19 mouse cellular contexts compared by ENCODE assay signal in genomic region chr5:49201164-49201756, GRCm38 (mm10).
DNase-seq lines count a peak whose midpoint lies in the region; ATAC-seq and TF ChIP-seq lines count a peak whose summit lies in the region.
"Had no signal": no experiment of that assay in that cellular context is flagged by ENCODE, and none has a peak within 500 bp of the region (broad histone marks: within the 10 kb centered on the region; RNA-seq: fewer than 3 reads in every experiment).

No protein-coding gene starts in this region.

- no peak overlapping the region for H3K4me3 ChIP-seq in midbrain, embryonic 11.5 days (ENCODE audit: low read depth, low read length)
- H3K4me3 ChIP-seq in midbrain, embryonic 16.5 days (ENCODE audit: low read depth, low read length), result no peak overlapping the region
- H3K4me3 ChIP-seq in liver, postnatal 0 days (ENCODE audit: low read depth, low read length), result no peak overlapping the region
- H3K4me3 ChIP-seq: embryonic facial prominence, embryonic 12.5 days; hindbrain, embryonic 12.5 days; intestine, embryonic 15.5 days; limb, embryonic 10.5 days; neural tube, embryonic 12.5 days had no signal

- no peak for DNase-seq in frontal cortex, postnatal 14 days (ENCODE audit: low spot score in 2 of 2)
- peak; percentile 83 for DNase-seq in midbrain, embryonic 11.5 days (ENCODE audit: low spot score, missing footprints)
- DNase-seq in brain, adult 2 months (ENCODE audit: low read depth, low spot score), result peak; percentile 74
- DNase-seq in layer of hippocampus, adult 8-10 months (ENCODE audit: low spot score in 2 of 2), result peak; percentile 13 to 15
- DNase-seq in liver, postnatal 0 days, result no peak
- DNase-seq: cerebellum, postnatal 25 days; gastrocnemius, postnatal 14 days; lung, embryonic 14.5 days; right cerebral cortex, postnatal 4 days; thymus, postnatal 36 days had no signal

- H3K9ac ChIP-seq in midbrain, embryonic 11.5 days (ENCODE audit: low read length), result no peak overlapping the region
- H3K9ac ChIP-seq in midbrain, embryonic 16.5 days (ENCODE audit: low read depth, low read length), result no peak overlapping the region
- H3K9ac ChIP-seq in liver, postnatal 0 days (replicated peaks), result no peak overlapping the region
- H3K9ac ChIP-seq: embryonic facial prominence, embryonic 12.5 days; hindbrain, embryonic 12.5 days; intestine, embryonic 15.5 days; lung, embryonic 14.5 days; neural tube, embryonic 12.5 days had no signal

- H3K9me3 ChIP-seq in midbrain, embryonic 11.5 days (ENCODE audit: control insufficient read depth, low read length), result no peaks in the 10 kb centered on the region
- no peaks in the 10 kb centered on the region for H3K9me3 ChIP-seq in midbrain, embryonic 16.5 days (replicated peaks; ENCODE audit: control insufficient read depth, low read length, poor library complexity, severe bottlenecking)
- no peaks in the 10 kb centered on the region for H3K9me3 ChIP-seq in liver, postnatal 0 days (ENCODE audit: low read length)
- H3K9me3 ChIP-seq: embryonic facial prominence, embryonic 12.5 days; hindbrain, embryonic 12.5 days; intestine, embryonic 15.5 days; limb, embryonic 10.5 days; neural tube, embryonic 12.5 days had no signal

- WGBS in midbrain, embryonic 11.5 days, result 38% methylated on average over 4 of the region's 4 CpGs
- WGBS in midbrain, embryonic 16.5 days, result 33% methylated on average over 4 of the region's 4 CpGs
- 60% methylated on average over 4 of the region's 4 CpGs for WGBS in liver, postnatal 0 days (ENCODE audit: insufficient replicate concordance)

- H3K27me3 ChIP-seq in midbrain, embryonic 11.5 days (ENCODE audit: control insufficient read depth, insufficient read depth, low read length), result no peaks in the 10 kb centered on the region
- H3K27me3 ChIP-seq in midbrain, embryonic 16.5 days (ENCODE audit: control insufficient read depth, insufficient read depth, low read depth, low read length), result no peaks in the 10 kb centered on the region
- H3K27me3 ChIP-seq in liver, postnatal 0 days (ENCODE audit: insufficient read depth, low read length), result no peaks in the 10 kb centered on the region
- H3K27me3 ChIP-seq: embryonic facial prominence, embryonic 12.5 days; hindbrain, embryonic 12.5 days; intestine, embryonic 15.5 days; neural tube, embryonic 12.5 days had no signal

- no peaks in the 10 kb centered on the region for H3K36me3 ChIP-seq in midbrain, embryonic 11.5 days (ENCODE audit: control insufficient read depth, insufficient read depth, low read length)
- no peaks in the 10 kb centered on the region for H3K36me3 ChIP-seq in midbrain, embryonic 16.5 days (ENCODE audit: control insufficient read depth, insufficient read depth, low read length)
- H3K36me3 ChIP-seq in liver, postnatal 0 days (replicated peaks; ENCODE audit: insufficient read depth, low read length), result no peaks in the 10 kb centered on the region
- H3K36me3 ChIP-seq: embryonic facial prominence, embryonic 12.5 days; hindbrain, embryonic 12.5 days; intestine, embryonic 15.5 days; limb, embryonic 10.5 days; neural tube, embryonic 12.5 days had no signal

- no peak for TF ChIP-seq EP300 in liver, postnatal 0 days (IDR thresholded peaks at IDR 0.05; ENCODE audit: low read depth)

- H3K27ac ChIP-seq in midbrain, embryonic 11.5 days (ENCODE audit: low read depth, low read length), result no peak overlapping the region
- H3K27ac ChIP-seq in midbrain, embryonic 16.5 days (ENCODE audit: low read length), result no peak overlapping the region
- H3K27ac ChIP-seq in liver, postnatal 0 days (ENCODE audit: low read depth), result no peak overlapping the region
- H3K27ac ChIP-seq: embryonic facial prominence, embryonic 12.5 days; hindbrain, embryonic 12.5 days; intestine, embryonic 15.5 days; limb, embryonic 10.5 days; macrophage; neural tube, embryonic 12.5 days had no signal

- 0 out of 2 replicates have a peak, but pooled peaks cover 4% of the 10 kb centered on the region for H3K4me1 ChIP-seq in midbrain, embryonic 11.5 days (ENCODE audit: control insufficient read depth, insufficient read depth, low read length)
- 0 out of 2 replicates have a peak, but pooled peaks cover 2% of the 10 kb centered on the region for H3K4me1 ChIP-seq in midbrain, embryonic 16.5 days (ENCODE audit: control insufficient read depth, insufficient read depth, low read length)
- H3K4me1 ChIP-seq in liver, postnatal 0 days (ENCODE audit: insufficient read depth), result no peaks in the 10 kb centered on the region
- H3K4me1 ChIP-seq: embryonic facial prominence, embryonic 12.5 days; intestine, embryonic 15.5 days; limb, embryonic 10.5 days; neural tube, embryonic 12.5 days had no signal

- peak; percentile 86 for ATAC-seq in frontal cortex, adult (ENCODE audit: low TSS enrichment)
- ATAC-seq in midbrain, embryonic 11.5 days (ENCODE audit: low FRiP score), result peak; percentile 66
- ATAC-seq in midbrain, embryonic 16.5 days, result no peak
- no peak for ATAC-seq in liver, postnatal 0 days
- ATAC-seq: intestine, embryonic 15.5 days had no signal

- TF ChIP-seq CTCF in liver, postnatal 0 days (IDR thresholded peaks at IDR 0.05; ENCODE audit: low read depth), result no peak

- no peak overlapping the region for H3K4me2 ChIP-seq in midbrain, embryonic 11.5 days
- H3K4me2 ChIP-seq in midbrain, embryonic 16.5 days (ENCODE audit: low read length), result no peak overlapping the region
- H3K4me2 ChIP-seq in liver, postnatal 0 days (ENCODE audit: low read depth, low read length), result no peak overlapping the region
- H3K4me2 ChIP-seq: embryonic facial prominence, embryonic 12.5 days; hindbrain, embryonic 12.5 days; intestine, embryonic 15.5 days; liver, embryonic 11.5 days; lung, embryonic 14.5 days; neural tube, embryonic 12.5 days had no signal

Comparison
In these comparisons a context has a peak if more than half of its experiments do, and no peak if none do; other contexts are left out.
1. ATAC-seq: peak in frontal cortex, adult (single experiment) and midbrain, embryonic 11.5 days (single experiment); none in midbrain, embryonic 16.5 days (single experiment) and liver, postnatal 0 days (single experiment).
2. DNase-seq: peak in midbrain, embryonic 11.5 days (single experiment), brain, adult 2 months (single experiment) and layer of hippocampus, adult 8-10 months (2 of 2); none in frontal cortex, postnatal 14 days (0 of 2) and liver, postnatal 0 days (single experiment).